Mouse (Mus musculus): ENCODE results near the gene Crbn. TPM values are rescaled to one million over a fixed set of nuclear protein-coding genes. Genes with fewer than 3 reads are reported as not detected.
A peak's percentile ranks its signal among the peaks of the same experiment; 100 is the strongest.

Crbn gene
- polyA plus RNA-seq, 1 experiment, result 11.6 TPM

GRCm38 (mm10) chr6:106819906-106820305 is 20.0 kb upstream of the Crbn start:
- H3K27ac ChIP-seq (ENCODE audit: control insufficient read depth, insufficient read depth, low read length), result no peak overlapping the region
- TF ChIP-seq CTCF (IDR thresholded peaks at IDR 0.05; ENCODE audit: borderline replicate concordance, control insufficient read depth, extremely low read depth, insufficient read depth, low read length, poor library complexity), result no peak
- no peak for TF ChIP-seq POLR2A (IDR thresholded peaks at IDR 0.05; ENCODE audit: control insufficient read depth, extremely low read depth, insufficient read depth, low read length, poor library complexity)
- no peak for DNase-seq
- no peaks in the 10 kb centered on the region for H3K27me3 ChIP-seq (ENCODE audit: control insufficient read depth, insufficient read depth, low read length)
- no peak overlapping the region for H3K4me3 ChIP-seq (ENCODE audit: control insufficient read depth, insufficient read depth, low read length)
- no peaks in the 10 kb centered on the region for H3K4me1 ChIP-seq (replicated peaks; ENCODE audit: control insufficient read depth, insufficient read depth, low read length)
- 75% methylated on average over 3 of the region's 3 CpGs for WGBS
- no peaks in the 10 kb centered on the region for H3K36me3 ChIP-seq (ENCODE audit: control insufficient read depth, insufficient read depth, low read length)

GRCm38 (mm10) chr6:106819246-106819645 is 19.4 kb upstream of the Crbn start:
- no peaks in the 10 kb centered on the region for H3K4me1 ChIP-seq (replicated peaks; ENCODE audit: control insufficient read depth, insufficient read depth, low read length)
- H3K36me3 ChIP-seq (ENCODE audit: control insufficient read depth, insufficient read depth, low read length), result no peaks in the 10 kb centered on the region
- no peak overlapping the region for H3K4me3 ChIP-seq (ENCODE audit: control insufficient read depth, insufficient read depth, low read length)
- DNase-seq, result no peak
- no peak overlapping the region for H3K27ac ChIP-seq (ENCODE audit: control insufficient read depth, insufficient read depth, low read length)
- H3K27me3 ChIP-seq (ENCODE audit: control insufficient read depth, insufficient read depth, low read length), result no peaks in the 10 kb centered on the region
- TF ChIP-seq CTCF (IDR thresholded peaks at IDR 0.05; ENCODE audit: borderline replicate concordance, control insufficient read depth, extremely low read depth, insufficient read depth, low read length, poor library complexity) (no peak), POLR2A (IDR thresholded peaks at IDR 0.05; ENCODE audit: control insufficient read depth, extremely low read depth, insufficient read depth, low read length, poor library complexity) (no peak)

GRCm38 (mm10) chr6:106810686-106811085 is 10.8 kb upstream of the Crbn start:
- Histone ChIP-seq H3K36me3 (ENCODE audit: control insufficient read depth, insufficient read depth, low read length) (no peaks in the 10 kb centered on the region), H3K27ac (ENCODE audit: control insufficient read depth, insufficient read depth, low read length) (no peak overlapping the region), H3K27me3 (ENCODE audit: control insufficient read depth, insufficient read depth, low read length) (no peaks in the 10 kb centered on the region), H3K4me1 (replicated peaks; ENCODE audit: control insufficient read depth, insufficient read depth, low read length) (no peaks in the 10 kb centered on the region), H3K4me3 (ENCODE audit: control insufficient read depth, insufficient read depth, low read length) (no peak overlapping the region)
- no peak for DNase-seq
- TF ChIP-seq POLR2A (IDR thresholded peaks at IDR 0.05; ENCODE audit: control insufficient read depth, extremely low read depth, insufficient read depth, low read length, poor library complexity) (no peak), CTCF (IDR thresholded peaks at IDR 0.05; ENCODE audit: borderline replicate concordance, control insufficient read depth, extremely low read depth, insufficient read depth, low read length, poor library complexity) (no peak)
- WGBS, result 93% methylated on average over 3 of the region's 3 CpGs

GRCm38 (mm10) chr6:106809161-106809560 is 9.3 kb upstream of the Crbn start:
- Histone ChIP-seq H3K4me1 (replicated peaks; ENCODE audit: control insufficient read depth, insufficient read depth, low read length) (no peaks in the 10 kb centered on the region), H3K4me3 (ENCODE audit: control insufficient read depth, insufficient read depth, low read length) (no peak overlapping the region), H3K27ac (ENCODE audit: control insufficient read depth, insufficient read depth, low read length) (no peak overlapping the region), H3K36me3 (ENCODE audit: control insufficient read depth, insufficient read depth, low read length) (no peaks in the 10 kb centered on the region), H3K27me3 (ENCODE audit: control insufficient read depth, insufficient read depth, low read length) (no peaks in the 10 kb centered on the region)
- WGBS, result 63% methylated on average over 2 of the region's 2 CpGs
- no peak for TF ChIP-seq POLR2A (IDR thresholded peaks at IDR 0.05; ENCODE audit: control insufficient read depth, extremely low read depth, insufficient read depth, low read length, poor library complexity)
- TF ChIP-seq CTCF (IDR thresholded peaks at IDR 0.05; ENCODE audit: borderline replicate concordance, control insufficient read depth, extremely low read depth, insufficient read depth, low read length, poor library complexity), result no peak
- no peak for DNase-seq

- no peak for TF ChIP-seq POLR2A (IDR thresholded peaks at IDR 0.05; ENCODE audit: control insufficient read depth, extremely low read depth, insufficient read depth, low read length, poor library complexity)
- TF ChIP-seq CTCF (IDR thresholded peaks at IDR 0.05; ENCODE audit: borderline replicate concordance, control insufficient read depth, extremely low read depth, insufficient read depth, low read length, poor library complexity), result no peak
- WGBS, result 36% methylated on average over 2 of the region's 2 CpGs
- H3K4me1 ChIP-seq (replicated peaks; ENCODE audit: control insufficient read depth, insufficient read depth, low read length), result no peaks in the 10 kb centered on the region
- no peaks in the 10 kb centered on the region for H3K27me3 ChIP-seq (ENCODE audit: control insufficient read depth, insufficient read depth, low read length)
- H3K4me3 ChIP-seq (ENCODE audit: control insufficient read depth, insufficient read depth, low read length), result no peak overlapping the region
- H3K27ac ChIP-seq (ENCODE audit: control insufficient read depth, insufficient read depth, low read length), result no peak overlapping the region
- no peaks in the 10 kb centered on the region for H3K36me3 ChIP-seq (ENCODE audit: control insufficient read depth, insufficient read depth, low read length)
- no peak for DNase-seq
Observed at GRCm38 (mm10) chr6:106804904-106805303, 5.0 kb upstream of the Crbn start.

- Histone ChIP-seq H3K27me3 (ENCODE audit: control insufficient read depth, insufficient read depth, low read length) (no peaks in the 10 kb centered on the region), H3K4me3 (ENCODE audit: control insufficient read depth, insufficient read depth, low read length) (no peak overlapping the region), H3K36me3 (ENCODE audit: control insufficient read depth, insufficient read depth, low read length) (no peaks in the 10 kb centered on the region), H3K27ac (ENCODE audit: control insufficient read depth, insufficient read depth, low read length) (no peak overlapping the region), H3K4me1 (replicated peaks; ENCODE audit: control insufficient read depth, insufficient read depth, low read length) (0 out of 2 replicates have a peak, but pooled peaks cover 2% of the 10 kb centered on the region)
- TF ChIP-seq CTCF (IDR thresholded peaks at IDR 0.05; ENCODE audit: borderline replicate concordance, control insufficient read depth, extremely low read depth, insufficient read depth, low read length, poor library complexity) (no peak), POLR2A (IDR thresholded peaks at IDR 0.05; ENCODE audit: control insufficient read depth, extremely low read depth, insufficient read depth, low read length, poor library complexity) (no peak)
- no peak for DNase-seq
- 62% methylated on average over 5 of the region's 5 CpGs for WGBS
Observed at GRCm38 (mm10) chr6:106800227-106800557, 315 bp upstream of the Crbn start.

GRCm38 (mm10) chr6:106794094-106794814 is 5.6 kb downstream of the Crbn start:
- Histone ChIP-seq H3K4me3 (ENCODE audit: control insufficient read depth, insufficient read depth, low read length) (peak overlapping the region; percentile 33), H3K27me3 (ENCODE audit: control insufficient read depth, insufficient read depth, low read length) (no peaks in the 10 kb centered on the region), H3K4me1 (replicated peaks; ENCODE audit: control insufficient read depth, insufficient read depth, low read length) (peaks cover 9% of the 10 kb centered on the region), H3K27ac (ENCODE audit: control insufficient read depth, insufficient read depth, low read length) (peak overlapping the region; percentile 79), H3K36me3 (ENCODE audit: control insufficient read depth, insufficient read depth, low read length) (peaks cover 17% of the 10 kb centered on the region)
- 33% methylated on average over 13 of the region's 13 CpGs for WGBS
- DNase-seq, result peak; percentile 23
- no peak for TF ChIP-seq CTCF (IDR thresholded peaks at IDR 0.05; ENCODE audit: borderline replicate concordance, control insufficient read depth, extremely low read depth, insufficient read depth, low read length, poor library complexity)
- no peak for TF ChIP-seq POLR2A (IDR thresholded peaks at IDR 0.05; ENCODE audit: control insufficient read depth, extremely low read depth, insufficient read depth, low read length, poor library complexity)
